Mouse (Mus musculus): ENCODE measurements at regions not wholly inside any gene's neighbourhood (a gene's known extent, or its start where the extent isn't known, plus 50 kb on each side); places are given as distances from the start of the nearest gene placed in this dataset.

GRCm38 (mm10) chr4:47534959-47535358 lies 60.5 kb downstream of the Sec61b start:
- no peak for DNase-seq (ENCODE audit: low read depth, low spot score)

- no peak for DNase-seq (ENCODE audit: low read depth, low spot score)
Measured at GRCm38 (mm10) chr4:47567694-47568093, 93.2 kb downstream of the Sec61b start.

GRCm38 (mm10) chr4:47570846-47571245 lies 96.4 kb downstream of the Sec61b start:
- DNase-seq (ENCODE audit: low read depth, low spot score): no peak

GRCm38 (mm10) chr4:47576011-47576410 lies 101.6 kb downstream of the Sec61b start:
- no peak for DNase-seq (ENCODE audit: low read depth, low spot score)

- DNase-seq (ENCODE audit: low read depth, low spot score): no peak
Measured at GRCm38 (mm10) chr4:47577490-47577889, 103.0 kb downstream of the Sec61b start.

- no peak for DNase-seq (ENCODE audit: low read depth, low spot score)
Measured at GRCm38 (mm10) chr4:47578637-47579036, 104.2 kb downstream of the Sec61b start.

GRCm38 (mm10) chr4:47580556-47580955 lies 106.1 kb downstream of the Sec61b start:
- DNase-seq (ENCODE audit: low read depth, low spot score): no peak

GRCm38 (mm10) chr4:47587256-47587655 lies 112.8 kb downstream of the Sec61b start:
- no peak for DNase-seq (ENCODE audit: low read depth, low spot score)

- DNase-seq (ENCODE audit: low read depth, low spot score): no peak
Measured at GRCm38 (mm10) chr4:47592271-47592986, 118.0 kb downstream of the Sec61b start.

GRCm38 (mm10) chr4:47593155-47593554 lies 118.7 kb downstream of the Sec61b start:
- no peak for DNase-seq (ENCODE audit: low read depth, low spot score)

GRCm38 (mm10) chr4:47594171-47594570 lies 119.7 kb downstream of the Sec61b start:
- no peak for DNase-seq (ENCODE audit: low read depth, low spot score)

- no peak for DNase-seq (ENCODE audit: low read depth, low spot score)
Measured at GRCm38 (mm10) chr4:47595841-47596240, 121.4 kb downstream of the Sec61b start.

GRCm38 (mm10) chr4:47597586-47597985 lies 123.1 kb downstream of the Sec61b start:
- no peak for DNase-seq (ENCODE audit: low read depth, low spot score)

GRCm38 (mm10) chr4:47598216-47598615 lies 123.8 kb downstream of the Sec61b start:
- DNase-seq (ENCODE audit: low read depth, low spot score): peak; percentile 35

GRCm38 (mm10) chr4:47601301-47602070 lies 127.0 kb downstream of the Sec61b start:
- no peak for DNase-seq (ENCODE audit: low read depth, low spot score)

- no peak for DNase-seq (ENCODE audit: low read depth, low spot score)
Measured at GRCm38 (mm10) chr4:47603378-47603777, 128.9 kb downstream of the Sec61b start.

- no peak for DNase-seq (ENCODE audit: low read depth, low spot score)
Measured at GRCm38 (mm10) chr4:47603847-47604397, 129.5 kb downstream of the Sec61b start.

- DNase-seq (ENCODE audit: low read depth, low spot score): no peak
Measured at GRCm38 (mm10) chr4:47605676-47606075, 131.2 kb downstream of the Sec61b start.

GRCm38 (mm10) chr4:47608673-47609072 lies 134.2 kb downstream of the Sec61b start:
- DNase-seq (ENCODE audit: low read depth, low spot score): peak; percentile 5

GRCm38 (mm10) chr4:47610913-47611312 lies 136.5 kb downstream of the Sec61b start:
- DNase-seq (ENCODE audit: low read depth, low spot score): no peak

- DNase-seq (ENCODE audit: low read depth, low spot score): no peak
Measured at GRCm38 (mm10) chr4:47616525-47616924, 142.1 kb downstream of the Sec61b start.

- DNase-seq (ENCODE audit: low read depth, low spot score): no peak
Measured at GRCm38 (mm10) chr4:47620700-47621099, 146.2 kb downstream of the Sec61b start.

All from R1 (cell line).